Mouse (Mus musculus) forebrain, postnatal 0 days (tissue): Measurements from ENCODE around the gene Csnk1e. TPM values are rescaled to one million over a fixed set of nuclear protein-coding genes. Genes with fewer than 3 reads are reported as not detected.

Source experiments
- ATAC-seq: fragments of 200-750 bp; cut with Nextera tagmentation; 2 replicates; pipeline ENCODE4 v1.8.0; 2017; ENCODE audit warnings: mild to moderate bottlenecking, moderate library complexity
- DNase-seq: peaks from one replicate; pipeline ENCODE4 v3.0.0-alpha.2; 2015
- H3K27ac ChIP-seq: fragments of 300-500 bp; sonication (generic); 2 replicates; pipeline ENCODE4 v1.5.1; 2014; ENCODE audit warnings: low read depth, mild to moderate bottlenecking, antibody characterized with exemption, low read length, moderate library complexity, mixed read lengths
- H3K27me3 ChIP-seq: fragments of 300-500 bp; sonication (generic); 2 replicates; pipeline ENCODE4 v1.6.1; 2014; ENCODE audit warnings: mild to moderate bottlenecking, low read length, mixed read lengths; ENCODE audit not compliant: insufficient read depth
- H3K36me3 ChIP-seq: fragments of 300-500 bp; sonication (generic); 2 replicates; pipeline ENCODE4 v1.6.1; 2014; ENCODE audit warnings: mild to moderate bottlenecking, moderate library complexity; ENCODE audit not compliant: insufficient read depth
- H3K4me1 ChIP-seq: fragments of 300-500 bp; sonication (generic); 2 replicates; pipeline ENCODE4 v1.6.1; 2014; ENCODE audit warnings: antibody characterized with exemption; ENCODE audit not compliant: insufficient read depth
- H3K4me2 ChIP-seq: fragments of 300-500 bp; sonication (generic); 2 replicates; pipeline ENCODE4 v1.6.1; 2014; ENCODE audit warnings: low read depth, mild to moderate bottlenecking, moderate library complexity
- H3K4me3 ChIP-seq: fragments of 300-500 bp; sonication (generic); 2 replicates; pipeline ENCODE4 v1.5.1; 2014; ENCODE audit warnings: low read depth, low read length, mixed read lengths
- H3K9ac ChIP-seq: fragments of 300-500 bp; sonication (generic); 2 replicates; pipeline ENCODE4 v1.6.1; 2014; ENCODE audit warnings: mild to moderate bottlenecking
- H3K9me3 ChIP-seq: fragments of 300-500 bp; sonication (generic); 2 replicates; pipeline ENCODE4 v1.6.1; 2016; ENCODE audit warnings: low read length
- CTCF ChIP-seq: sonication (generic); IDR thresholded peaks from 2 replicates; pipeline ENCODE4 v1.5.1; 2016; ENCODE audit warnings: antibody characterized with exemption, control low read depth, low read depth
- WGBS: fragments of 180-500 bp; shearing (Covaris S2); extraction: QIAGEN DNeasy Blood & Tissue Kit; methylation state at CpG from one replicate; pipeline ENCODE4 v1.1.7; 2014; 5-methylcytosine and 5-hydroxymethylcytosine counted together
- polyA plus RNA-seq: library from polyadenylated mRNA; unstranded; fragments of >200 nt; fragmentation: Nextera tagmentation; extraction: Ambion mirVana; gene quantifications from 2 replicates; pipeline ENCODE4 v1.2.1, GENCODE M21; 2015
- total RNA-seq: library from RNA; depleted of rRNA; stranded (reverse); fragments of >200 nt; gene quantifications from 2 replicates; pipeline ENCODE4 v1.2.3, GENCODE M21; 2014

The Csnk1e gene
- total and polyA plus RNA-seq, 2 experiments from 2014 or later = 248 to 490 TPM

- DNase-seq = no peak
- TF ChIP-seq CTCF = no peak
- peak overlapping the region; percentile 93; the same call in 1 of the 2 replicates for H3K4me2 ChIP-seq
- peaks cover 29% of the 10 kb centered on the region for H3K4me1 ChIP-seq
- H3K4me3 ChIP-seq = no peak overlapping the region
- H3K9ac ChIP-seq = no peak overlapping the region
- H3K36me3 ChIP-seq = peaks cover 7% of the 10 kb centered on the region; the same call in 1 of the 2 replicates
- 71% methylated on average over 9 of the region's 9 CpGs for WGBS
- no peaks in the 10 kb centered on the region for H3K9me3 ChIP-seq
- ATAC-seq = no peak
- H3K27me3 ChIP-seq = no peaks in the 10 kb centered on the region
- no peak overlapping the region for H3K27ac ChIP-seq
Measured at GRCm38 (mm10) chr15:79442961-79443518, 12.3 kb downstream of the Csnk1e start.

- Histone ChIP-seq H3K27ac (peak overlapping the region; percentile 95), H3K9me3 (no peaks in the 10 kb centered on the region), H3K27me3 (no peaks in the 10 kb centered on the region), H3K9ac (peak overlapping the region; percentile 100), H3K4me1 (peaks cover 29% of the 10 kb centered on the region), H3K4me3 (peak overlapping the region; percentile 98), H3K4me2 (peak overlapping the region; percentile 93), H3K36me3 (peaks cover 15% of the 10 kb centered on the region; the same call in 1 of the 2 replicates)
- DNase-seq (no peak), ATAC-seq (no peak)
- no peak for TF ChIP-seq CTCF
- 2% methylated on average over 6 of the region's 6 CpGs for WGBS
Measured at GRCm38 (mm10) chr15:79442257-79442611, 13.1 kb downstream of the Csnk1e start.

- ATAC-seq (peak; percentile 82), DNase-seq (peak; percentile 89)
- WGBS = 1% methylated on average over 73 of the region's 107 CpGs
- Histone ChIP-seq H3K9me3 (no peaks in the 10 kb centered on the region), H3K27ac (peak overlapping the region; percentile 95), H3K9ac (peak overlapping the region; percentile 100), H3K4me1 (peaks cover 31% of the 10 kb centered on the region), H3K4me2 (peak overlapping the region; percentile 93), H3K36me3 (peaks cover 21% of the 10 kb centered on the region; the same call in 1 of the 2 replicates), H3K4me3 (peak overlapping the region; percentile 98), H3K27me3 (no peaks in the 10 kb centered on the region)
- no peak for TF ChIP-seq CTCF
Measured at GRCm38 (mm10) chr15:79441331-79442256, 13.8 kb downstream of the Csnk1e start.

- H3K4me1 ChIP-seq = peaks cover 35% of the 10 kb centered on the region
- peak; percentile 9 for ATAC-seq
- TF ChIP-seq CTCF = no peak
- H3K9me3 ChIP-seq = no peaks in the 10 kb centered on the region
- H3K27me3 ChIP-seq = no peaks in the 10 kb centered on the region
- H3K4me2 ChIP-seq = peak overlapping the region; percentile 93
- peak overlapping the region; percentile 95 for H3K27ac ChIP-seq
- H3K9ac ChIP-seq = peak overlapping the region; percentile 100
- 8% methylated on average over 11 of the region's 11 CpGs for WGBS
- DNase-seq = no peak
- peak overlapping the region; percentile 98 for H3K4me3 ChIP-seq
- peaks cover 30% of the 10 kb centered on the region; the same call in 1 of the 2 replicates for H3K36me3 ChIP-seq
Measured at GRCm38 (mm10) chr15:79440651-79441330, 14.6 kb downstream of the Csnk1e start.

GRCm38 (mm10) chr15:79440223-79440622 lies 15.1 kb downstream of the Csnk1e start:
- 37% methylated on average over 4 of the region's 4 CpGs for WGBS
- 0 out of 2 replicates have a peak overlapping the region, but pooled peaks have one; percentile 15 for H3K27ac ChIP-seq

GRCm38 (mm10) chr15:79439386-79439785 lies 16.0 kb downstream of the Csnk1e start:
- WGBS = 75% methylated on average over 4 of the region's 4 CpGs
- Histone ChIP-seq H3K4me1 (peaks cover 35% of the 10 kb centered on the region), H3K36me3 (peaks cover 36% of the 10 kb centered on the region), H3K9ac (peak overlapping the region; percentile 100; the same call in 1 of the 2 replicates), H3K9me3 (no peaks in the 10 kb centered on the region), H3K4me2 (peak overlapping the region; percentile 93), H3K4me3 (peak overlapping the region; percentile 98), H3K27ac (no peak overlapping the region), H3K27me3 (no peaks in the 10 kb centered on the region)
- DNase-seq = no peak
- ATAC-seq = no peak
- TF ChIP-seq CTCF = no peak

More at GRCm38 (mm10) chr15:79440223-79440622, 15.1 kb downstream of the Csnk1e start:
- Histone ChIP-seq H3K9ac (peak overlapping the region; percentile 100), H3K9me3 (no peaks in the 10 kb centered on the region), H3K36me3 (peaks cover 31% of the 10 kb centered on the region; the same call in 1 of the 2 replicates), H3K4me2 (peak overlapping the region; percentile 93), H3K27me3 (no peaks in the 10 kb centered on the region), H3K4me1 (peaks cover 35% of the 10 kb centered on the region), H3K4me3 (peak overlapping the region; percentile 98)
- ATAC-seq = no peak
- no peak for TF ChIP-seq CTCF
- DNase-seq = peak; percentile 43
